Mouse (Mus musculus): ENCODE measurements at regions not wholly inside any gene's neighbourhood (a gene's known extent, or its start where the extent isn't known, plus 50 kb on each side); places are given as distances from the start of the nearest gene placed in this dataset.

GRCm38 (mm10) chr10:67439844-67440243 lies 95.4 kb upstream of the Egr2 start:
- Histone ChIP-seq H3K9ac (no peak overlapping the region), H3K4me3 (no peak overlapping the region), H3K27ac (ENCODE audit: poor library complexity, severe bottlenecking) (no peak overlapping the region), H3K27me3 (replicated peaks) (no peaks in the 10 kb centered on the region), H3K4me1 (replicated peaks) (no peaks in the 10 kb centered on the region), H3K4me2 (no peak overlapping the region), H3K9me3 (replicated peaks) (no peaks in the 10 kb centered on the region), H3K36me3 (no peaks in the 10 kb centered on the region)
- no peak for ATAC-seq (ENCODE audit: insufficient number of reproducible peaks, low FRiP score)
- 84% methylated on average over 5 of the region's 5 CpGs for WGBS

DNA sequence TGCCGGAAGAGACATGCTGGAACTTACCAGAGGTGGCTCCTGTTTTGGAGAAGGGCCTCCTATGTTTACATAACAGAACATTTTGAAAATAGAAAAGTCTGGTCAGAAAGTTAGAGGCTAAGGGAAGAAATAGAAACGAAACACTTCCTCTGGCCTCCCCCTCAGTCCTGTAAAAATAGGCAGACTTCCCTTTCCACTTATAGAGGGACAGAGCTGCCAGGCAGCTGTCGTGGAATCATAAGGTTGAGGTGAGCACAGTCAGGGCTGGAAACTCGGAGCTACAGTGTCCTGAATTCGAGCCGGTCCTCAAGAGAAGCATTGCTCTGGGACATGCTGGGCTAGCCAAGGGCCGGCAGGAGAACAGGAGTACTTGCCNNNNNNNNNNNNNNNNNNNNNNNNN lies 94.0 kb upstream of the Egr2 start:
- H3K9me3 ChIP-seq (replicated peaks), result no peaks in the 10 kb centered on the region
- WGBS, result 49% methylated on average over 7 of the region's 7 CpGs
- no peak overlapping the region for H3K4me3 ChIP-seq
- ATAC-seq (ENCODE audit: insufficient number of reproducible peaks, low FRiP score), result no peak
- no peaks in the 10 kb centered on the region for H3K4me1 ChIP-seq (replicated peaks)
- H3K36me3 ChIP-seq, result no peaks in the 10 kb centered on the region
- no peak overlapping the region for H3K9ac ChIP-seq
- H3K27ac ChIP-seq (ENCODE audit: poor library complexity, severe bottlenecking), result no peak overlapping the region
- no peaks in the 10 kb centered on the region for H3K27me3 ChIP-seq (replicated peaks)
- H3K4me2 ChIP-seq, result no peak overlapping the region

GRCm38 (mm10) chr10:67448875-67449274 lies 86.4 kb upstream of the Egr2 start:
- Histone ChIP-seq H3K36me3 (no peaks in the 10 kb centered on the region), H3K9me3 (replicated peaks) (peaks cover 6% of the 10 kb centered on the region), H3K4me3 (no peak overlapping the region), H3K27ac (ENCODE audit: poor library complexity, severe bottlenecking) (no peak overlapping the region), H3K4me2 (no peak overlapping the region), H3K4me1 (replicated peaks) (no peaks in the 10 kb centered on the region), H3K9ac (no peak overlapping the region), H3K27me3 (replicated peaks) (no peaks in the 10 kb centered on the region)
- WGBS, result 80% methylated on average over 6 of the region's 6 CpGs
- no peak for ATAC-seq (ENCODE audit: insufficient number of reproducible peaks, low FRiP score)

DNA sequence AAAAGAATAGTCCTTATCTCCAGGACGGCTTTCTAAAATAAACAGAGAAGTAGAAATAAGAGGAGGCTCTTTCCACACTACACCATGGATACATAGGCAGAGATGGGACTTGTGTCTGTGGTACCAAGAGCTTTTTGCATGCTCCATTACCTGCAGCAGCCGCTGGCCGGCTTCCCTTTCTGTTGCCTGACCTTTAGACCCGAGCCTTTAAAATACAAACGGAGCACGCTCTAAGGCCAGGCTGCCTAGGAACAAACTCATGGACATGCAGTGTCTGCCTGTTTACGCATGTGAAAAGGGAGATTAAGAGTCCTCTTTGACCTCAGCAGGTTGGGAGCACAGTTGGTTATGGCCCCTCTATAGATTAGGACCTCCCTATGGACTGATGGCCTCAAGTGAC lies 81.1 kb upstream of the Egr2 start:
- no peak overlapping the region for H3K4me2 ChIP-seq
- peaks cover 6% of the 10 kb centered on the region; the same call in 1 of the 2 replicates for H3K4me1 ChIP-seq (replicated peaks)
- no peak overlapping the region for H3K9ac ChIP-seq
- H3K36me3 ChIP-seq, result no peaks in the 10 kb centered on the region
- no peaks in the 10 kb centered on the region for H3K27me3 ChIP-seq (replicated peaks)
- no peak overlapping the region for H3K4me3 ChIP-seq
- 65% methylated on average over 7 of the region's 7 CpGs for WGBS
- ATAC-seq (ENCODE audit: insufficient number of reproducible peaks, low FRiP score), result no peak
- H3K9me3 ChIP-seq (replicated peaks), result 0 out of 2 replicates have a peak, but pooled peaks cover 6% of the 10 kb centered on the region
- H3K27ac ChIP-seq (ENCODE audit: poor library complexity, severe bottlenecking), result no peak overlapping the region

- H3K9ac ChIP-seq, result no peak overlapping the region
- H3K27me3 ChIP-seq (replicated peaks), result no peaks in the 10 kb centered on the region
- peaks cover 6% of the 10 kb centered on the region; the same call in 1 of the 2 replicates for H3K4me1 ChIP-seq (replicated peaks)
- H3K9me3 ChIP-seq (replicated peaks), result 0 out of 2 replicates have a peak, but pooled peaks cover 6% of the 10 kb centered on the region
- H3K36me3 ChIP-seq, result no peaks in the 10 kb centered on the region
- ATAC-seq (ENCODE audit: insufficient number of reproducible peaks, low FRiP score), result no peak
- 22% methylated on average over 22 of the region's 22 CpGs for WGBS
- no peak overlapping the region for H3K4me3 ChIP-seq
- H3K4me2 ChIP-seq, result peak overlapping the region; percentile 56
- no peak overlapping the region for H3K27ac ChIP-seq (ENCODE audit: poor library complexity, severe bottlenecking)
Measured at GRCm38 (mm10) chr10:67458447-67459272, 76.6 kb upstream of the Egr2 start.

- Histone ChIP-seq H3K36me3 (no peaks in the 10 kb centered on the region), H3K27me3 (replicated peaks) (no peaks in the 10 kb centered on the region), H3K4me3 (no peak overlapping the region), H3K4me1 (replicated peaks) (peaks cover 6% of the 10 kb centered on the region; the same call in 1 of the 2 replicates), H3K9me3 (replicated peaks) (0 out of 2 replicates have a peak, but pooled peaks cover 6% of the 10 kb centered on the region), H3K9ac (no peak overlapping the region), H3K27ac (ENCODE audit: poor library complexity, severe bottlenecking) (no peak overlapping the region), H3K4me2 (no peak overlapping the region)
- no peak for ATAC-seq (ENCODE audit: insufficient number of reproducible peaks, low FRiP score)
- WGBS, result 54% methylated on average over 1 of the region's 1 CpGs
Measured at GRCm38 (mm10) chr10:67461321-67461720, 74.0 kb upstream of the Egr2 start.

GRCm38 (mm10) chr10:67461862-67462261 lies 73.4 kb upstream of the Egr2 start:
- Histone ChIP-seq H3K4me2 (no peak overlapping the region), H3K4me1 (replicated peaks) (peaks cover 6% of the 10 kb centered on the region; the same call in 1 of the 2 replicates), H3K27me3 (replicated peaks) (no peaks in the 10 kb centered on the region), H3K27ac (ENCODE audit: poor library complexity, severe bottlenecking) (no peak overlapping the region), H3K9ac (no peak overlapping the region), H3K4me3 (no peak overlapping the region), H3K9me3 (replicated peaks) (0 out of 2 replicates have a peak, but pooled peaks cover 6% of the 10 kb centered on the region), H3K36me3 (no peaks in the 10 kb centered on the region)
- 32% methylated on average over 1 of the region's 1 CpGs for WGBS
- no peak for ATAC-seq (ENCODE audit: insufficient number of reproducible peaks, low FRiP score)

- Histone ChIP-seq H3K9ac (no peak overlapping the region), H3K9me3 (replicated peaks) (no peaks in the 10 kb centered on the region), H3K4me2 (peak overlapping the region; percentile 45), H3K36me3 (no peaks in the 10 kb centered on the region), H3K27me3 (replicated peaks) (no peaks in the 10 kb centered on the region), H3K4me1 (replicated peaks) (no peaks in the 10 kb centered on the region; the same call in 1 of the 2 replicates), H3K27ac (ENCODE audit: poor library complexity, severe bottlenecking) (no peak overlapping the region), H3K4me3 (no peak overlapping the region)
- ATAC-seq (ENCODE audit: insufficient number of reproducible peaks, low FRiP score), result no peak
- 22% methylated on average over 8 of the region's 8 CpGs for WGBS
Measured at GRCm38 (mm10) chr10:67468724-67469123, 66.6 kb upstream of the Egr2 start.

DNA sequence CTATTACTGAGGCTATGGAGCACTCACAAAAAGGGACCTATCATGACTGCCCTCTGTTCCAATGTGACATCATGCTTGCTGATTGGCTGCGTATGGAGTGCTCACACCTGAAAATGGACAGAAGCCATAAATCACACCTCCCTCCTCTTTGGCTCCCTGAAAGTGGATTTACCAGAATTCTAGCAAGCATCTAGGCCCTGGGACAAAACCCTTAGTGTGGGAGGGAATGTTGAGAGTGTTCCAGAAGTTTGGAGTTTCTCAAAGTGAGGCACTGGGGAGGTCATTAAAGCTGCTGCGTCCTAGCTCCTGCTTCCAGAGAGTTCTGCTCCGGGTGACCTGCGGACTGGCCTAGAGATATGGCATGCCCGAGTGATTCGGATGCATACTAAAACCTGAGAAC lies 62.3 kb upstream of the Egr2 start:
- Histone ChIP-seq H3K36me3 (no peaks in the 10 kb centered on the region), H3K4me2 (no peak overlapping the region), H3K27me3 (replicated peaks) (no peaks in the 10 kb centered on the region), H3K9me3 (replicated peaks) (no peaks in the 10 kb centered on the region), H3K27ac (ENCODE audit: poor library complexity, severe bottlenecking) (no peak overlapping the region), H3K9ac (no peak overlapping the region), H3K4me1 (replicated peaks) (no peaks in the 10 kb centered on the region; the same call in 1 of the 2 replicates), H3K4me3 (no peak overlapping the region)
- WGBS, result 80% methylated on average over 6 of the region's 6 CpGs
- no peak for ATAC-seq (ENCODE audit: insufficient number of reproducible peaks, low FRiP score)

DNA sequence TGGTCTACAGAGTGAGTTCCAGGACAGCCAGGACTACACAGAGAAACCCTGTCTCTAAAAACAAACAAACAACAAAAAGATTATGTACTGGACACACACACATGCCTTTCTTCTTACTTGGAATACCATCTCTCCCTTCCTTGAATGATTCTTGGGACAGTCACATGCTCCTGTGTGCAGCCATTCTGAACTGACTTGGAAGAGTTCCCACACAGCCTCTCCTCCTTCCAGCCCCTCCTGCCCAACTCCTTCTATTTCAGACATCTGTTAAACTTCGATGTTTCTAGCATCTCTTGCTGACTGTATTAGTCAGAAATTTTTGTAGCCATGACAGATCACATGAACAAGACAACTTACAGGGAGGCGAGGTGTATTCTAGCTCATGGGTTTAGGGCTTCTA lies 60.9 kb upstream of the Egr2 start:
- no peak overlapping the region for H3K4me3 ChIP-seq
- H3K4me1 ChIP-seq (replicated peaks), result no peaks in the 10 kb centered on the region
- no peak overlapping the region for H3K9ac ChIP-seq
- no peaks in the 10 kb centered on the region for H3K36me3 ChIP-seq
- no peak overlapping the region for H3K27ac ChIP-seq (ENCODE audit: poor library complexity, severe bottlenecking)
- H3K27me3 ChIP-seq (replicated peaks), result no peaks in the 10 kb centered on the region
- no peak overlapping the region for H3K4me2 ChIP-seq
- 63% methylated on average over 2 of the region's 2 CpGs for WGBS
- no peak for ATAC-seq (ENCODE audit: insufficient number of reproducible peaks, low FRiP score)
- no peaks in the 10 kb centered on the region for H3K9me3 ChIP-seq (replicated peaks)

GRCm38 (mm10) chr10:67482268-67482667 lies 53.0 kb upstream of the Egr2 start:
- no peaks in the 10 kb centered on the region for H3K36me3 ChIP-seq
- no peaks in the 10 kb centered on the region for H3K4me1 ChIP-seq (replicated peaks)
- H3K9me3 ChIP-seq (replicated peaks), result peaks cover 22% of the 10 kb centered on the region; the same call in 1 of the 2 replicates
- H3K27ac ChIP-seq (ENCODE audit: poor library complexity, severe bottlenecking), result no peak overlapping the region
- H3K4me3 ChIP-seq, result no peak overlapping the region
- no peak for ATAC-seq (ENCODE audit: insufficient number of reproducible peaks, low FRiP score)
- no peak overlapping the region for H3K4me2 ChIP-seq
- no peaks in the 10 kb centered on the region for H3K27me3 ChIP-seq (replicated peaks)
- H3K9ac ChIP-seq, result no peak overlapping the region
- 63% methylated on average over 14 of the region's 14 CpGs for WGBS

Data from heart, embryonic 12.5 days (tissue).